Mouse (Mus musculus) spleen, adult 2 months (tissue): Measurements from ENCODE around the gene Ahsa2.

Experiments
- CTCF ChIP-seq: fragments of 200-500 bp; IDR thresholded peaks from 2 replicates; pipeline ENCODE4 v1.5.1; 2011; ENCODE audit warnings: mild to moderate bottlenecking, inconsistent platforms; ENCODE audit not compliant: insufficient read depth, insufficient read length, insufficient replicate concordance; ENCODE audit errors: extremely low read depth
- POLR2A ChIP-seq: fragments of 200-500 bp; IDR thresholded peaks from 2 replicates; pipeline ENCODE4 v1.6.1; 2011; ENCODE audit warnings: low read depth, low read length, inconsistent platforms

- TF ChIP-seq POLR2A (no peak), CTCF (no peak)
These were observed 21.2 kb upstream of the Ahsa2 start for GRCm38 (mm10) chr11:23518981-23519380.
